ENCODE assay signal across 8 mouse cellular contexts in genomic region chr4:134401181-134401661, GRCm38 (mm10). TPM values are rescaled to one million over a fixed set of nuclear protein-coding genes. Genes with fewer than 3 reads are reported as not detected.
DNase-seq lines count a peak whose midpoint lies in the region; ATAC-seq lines count a peak whose summit lies in the region.

No protein-coding gene starts in this region.

- peaks cover 28% of the 10 kb centered on the region for H3K4me1 ChIP-seq in intestine, embryonic 15.5 days (replicated peaks)
- H3K4me1 ChIP-seq in megakaryocyte, embryonic 14.5 days = peaks cover 68% of the 10 kb centered on the region

- peak overlapping the region; percentile 42 for H3K27ac ChIP-seq in intestine, embryonic 15.5 days

- H3K4me3 ChIP-seq in intestine, embryonic 15.5 days (replicated peaks) = peak overlapping the region; percentile 20
- H3K4me3 ChIP-seq in megakaryocyte, embryonic 14.5 days (replicated peaks) = peak overlapping the region; percentile 93

- 4% methylated on average over 19 of the region's 19 CpGs for WGBS in intestine, embryonic 15.5 days

- peak; percentile 77 for ATAC-seq in intestine, embryonic 15.5 days

- peak overlapping the region; percentile 72 for H3K4me2 ChIP-seq in intestine, embryonic 15.5 days (replicated peaks)

- peak; percentile 39 for DNase-seq in T-cell, adult 2 months (ENCODE audit: low spot score)
- DNase-seq in embryo, embryonic 11.5 days (ENCODE audit: low read depth, low spot score) = peak; percentile 32
- DNase-seq in gastrocnemius, postnatal 25 days = peak; percentile 66
- peak; percentile 77 to 81 for DNase-seq in left cerebral cortex, postnatal 36 days (ENCODE audit: low spot score in 2 of 2)
- peak; percentile 82 to 86 for DNase-seq in right cerebral cortex, postnatal 36 days (ENCODE audit: low spot score in 2 of 2)
- DNase-seq in cerebellum, adult 11-12 months = no peak

- intact Hi-C loops in left cerebral cortex, postnatal 36 days (cut with DNase I) = no loop called here

- no peaks in the 10 kb centered on the region for H3K27me3 ChIP-seq in intestine, embryonic 15.5 days (replicated peaks)
- H3K27me3 ChIP-seq in megakaryocyte, embryonic 14.5 days (replicated peaks) = peaks cover 2% of the 10 kb centered on the region

- H3K9me3 ChIP-seq in intestine, embryonic 15.5 days = no peaks in the 10 kb centered on the region
- H3K9me3 ChIP-seq in megakaryocyte, embryonic 14.5 days = no peaks in the 10 kb centered on the region

- H3K9ac ChIP-seq in intestine, embryonic 15.5 days = peak overlapping the region; percentile 38

- no peaks in the 10 kb centered on the region for H3K36me3 ChIP-seq in intestine, embryonic 15.5 days
- peaks cover 19% of the 10 kb centered on the region for H3K36me3 ChIP-seq in megakaryocyte, embryonic 14.5 days (replicated peaks; ENCODE audit: low read length)

RNA-seq across cellular contexts. Expression of gene Pafah2, which starts 5.1 kb away (rescaled TPM):
- total RNA-seq in gastrocnemius, postnatal 25 days (2021) = 1 to 10 TPM; 3.2 TPM
- 42.4 and 42.6 TPM in 2 replicates for polyA plus RNA-seq in intestine, embryonic 15.5 days (2015; fragmentation: Nextera tagmentation; extraction: Ambion mirVana)
- total RNA-seq in left cerebral cortex, postnatal 36 days (2021) = 1 to 10 TPM; 6.7 to 7.5 TPM
- polyA plus RNA-seq in megakaryocyte, embryonic 14.5 days (2012; ENCODE audit: insufficient read depth, low replicate concordance) = 2.4 and 3.8 TPM in 2 replicates

RNA-seq across cellular contexts. Expression of gene Extl1, which starts 17.6 kb away (rescaled TPM):
- 10 to 100 TPM; 25.5 to 29.2 TPM for total RNA-seq in gastrocnemius, postnatal 25 days (2021)
- polyA plus RNA-seq in intestine, embryonic 15.5 days (2015; fragmentation: Nextera tagmentation; extraction: Ambion mirVana) = 1.4 and 1.5 TPM in 2 replicates
- 10 to 100 TPM; 46.2 to 60.6 TPM for total RNA-seq in left cerebral cortex, postnatal 36 days (2021)
- not detected in 2 replicates for polyA plus RNA-seq in megakaryocyte, embryonic 14.5 days (2012; ENCODE audit: insufficient read depth, low replicate concordance)

RNA-seq across cellular contexts. Expression of gene Slc30a2, which starts 58.2 kb away (rescaled TPM):
- total RNA-seq in gastrocnemius, postnatal 25 days (2021) = 1 to 10 TPM; 1.4 to 7.2 TPM
- polyA plus RNA-seq in intestine, embryonic 15.5 days (2015; fragmentation: Nextera tagmentation; extraction: Ambion mirVana) = 4.4 and 4.5 TPM in 2 replicates
- total RNA-seq in left cerebral cortex, postnatal 36 days (2021) = not detected
- 1.1 TPM in 1 of 2 replicates, not detected in the other for polyA plus RNA-seq in megakaryocyte, embryonic 14.5 days (2012; ENCODE audit: insufficient read depth, low replicate concordance)
